Mouse (Mus musculus) right cerebral cortex, adult 2 months (tissue): Measurements from ENCODE around the gene Slc6a16.
A peak's percentile ranks its signal among the peaks of the same experiment; 100 is the strongest.

ENCODE experiments used
- DNase-seq, 2 experiments: peaks; one replicate each; pipeline ENCODE4 v3.0.0; 2021 to 2022; ENCODE audit warnings: low spot score in 2 of 2

Slc6a16 gene

DNA sequence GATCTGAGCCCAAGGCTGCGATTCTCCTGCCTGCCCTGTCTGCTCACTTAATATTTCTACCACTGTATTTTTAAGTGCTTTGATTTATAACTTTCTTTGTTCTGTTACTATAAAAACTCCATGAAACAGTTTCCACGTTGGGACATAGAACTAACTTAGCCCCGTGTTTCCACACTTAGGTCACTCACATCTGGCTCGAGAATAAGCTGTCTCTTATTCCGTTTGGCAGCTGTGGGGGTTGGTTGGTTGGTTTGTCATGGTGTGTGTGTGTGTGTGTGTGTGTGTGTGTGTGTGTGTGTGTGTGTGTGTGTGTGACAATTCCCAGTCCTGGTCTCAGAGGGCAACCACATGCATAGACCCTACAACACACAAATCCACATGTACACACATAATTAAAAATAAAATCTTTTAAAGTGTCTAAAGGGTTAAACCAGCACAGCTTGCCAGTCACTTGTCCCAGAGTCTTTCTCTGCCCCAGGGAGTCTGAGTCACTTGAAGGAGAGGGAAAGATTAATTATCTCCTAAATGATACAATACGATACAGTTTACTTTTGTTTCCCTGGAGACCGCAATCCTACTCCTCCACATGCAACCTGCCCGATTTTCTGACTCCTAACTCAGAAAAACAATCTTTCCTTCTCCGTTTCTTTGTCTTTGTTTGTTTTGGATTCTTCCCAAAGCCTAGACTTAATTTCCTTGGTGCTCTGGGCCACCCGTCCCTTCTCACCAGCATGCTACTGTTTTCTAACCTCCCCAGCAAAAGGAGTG lies 72.0 kb downstream of the Slc6a16 start:
- DNase-seq: no peak

DNA sequence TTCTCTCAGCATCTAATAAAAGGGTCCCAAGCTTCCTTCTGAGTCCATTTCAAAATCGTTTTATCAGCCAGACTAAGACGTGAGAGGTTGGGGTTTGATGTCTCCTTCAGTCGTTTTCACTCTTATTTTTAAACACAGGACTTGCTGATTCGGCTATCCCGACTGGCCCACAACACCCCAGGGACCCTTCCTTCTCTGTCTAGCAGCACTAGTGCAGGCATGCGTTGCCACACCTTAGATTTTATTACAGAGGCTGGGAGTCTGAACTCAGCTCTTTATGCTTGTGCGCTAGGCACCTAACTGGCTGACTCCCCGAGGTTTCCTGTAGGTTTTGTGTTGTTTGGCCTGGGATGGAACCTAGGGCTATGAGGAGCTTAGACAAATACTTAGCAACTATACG lies 72.6 kb downstream of the Slc6a16 start:
- DNase-seq: no peak

GRCm38 (mm10) chr7:45315182-45315701 lies 74.4 kb downstream of the Slc6a16 start:
- peak; percentile 50 to 59 for DNase-seq

DNA sequence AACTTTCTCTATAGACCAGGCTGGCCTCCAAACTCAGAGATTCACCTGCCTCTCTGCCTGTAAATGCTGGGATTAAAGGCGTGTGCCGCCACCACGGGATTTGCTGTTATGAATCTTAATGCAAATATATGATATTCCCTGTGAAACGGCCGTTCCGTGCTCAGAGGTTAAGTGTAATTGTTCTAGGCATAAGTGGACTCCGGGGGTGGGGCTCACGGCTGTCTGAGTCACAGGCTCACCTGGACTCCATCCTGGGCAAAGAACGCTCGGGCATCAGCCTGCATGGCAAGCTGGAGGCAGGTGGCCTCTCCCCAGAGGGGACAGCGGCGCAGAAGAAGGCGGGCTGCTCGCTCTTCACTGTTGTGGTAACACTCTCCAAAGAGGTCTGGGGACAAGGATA lies 75.7 kb downstream of the Slc6a16 start:
- DNase-seq: no peak

DNA sequence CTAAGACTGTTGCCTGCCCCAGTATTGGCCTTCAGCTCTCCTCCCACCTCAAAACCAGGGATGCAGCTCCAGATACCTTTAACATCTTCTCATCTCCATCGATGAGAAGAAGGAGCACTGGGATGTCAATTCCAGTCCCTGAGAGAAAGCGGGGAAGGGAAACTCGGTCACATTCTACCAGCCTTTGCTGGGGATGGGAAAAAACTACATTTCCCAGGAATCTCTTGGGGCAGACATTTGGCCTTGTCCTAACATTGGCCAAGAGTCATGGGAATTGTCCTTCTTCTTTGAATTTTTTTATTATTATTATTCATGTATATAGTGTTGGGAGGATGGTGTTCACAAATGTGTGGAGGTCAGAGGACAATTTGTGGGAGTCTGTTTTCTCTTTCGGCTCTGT lies 81.4 kb downstream of the Slc6a16 start:
- DNase-seq: no peak
